Mouse (Mus musculus) midbrain, postnatal 0 days (tissue): Measurements from ENCODE around the gene 4921524J17Rik. TPM values are rescaled to one million over a fixed set of nuclear protein-coding genes. Genes with fewer than 3 reads are reported as not detected.

Experiments
- ATAC-seq: fragments of 200-750 bp; cut with Nextera tagmentation; 2 replicates; pipeline ENCODE4 v1.8.0; 2017; ENCODE audit warnings: moderate number of reproducible peaks, mild to moderate bottlenecking, moderate TSS enrichment, moderate library complexity; ENCODE audit not compliant: low FRiP score
- DNase-seq: peaks from one replicate; pipeline ENCODE4 v3.0.0-alpha.2; 2015; ENCODE audit warnings: low spot score
- H3K27ac ChIP-seq: fragments of 300-500 bp; sonication (generic); 2 replicates; pipeline ENCODE4 v1.5.1; 2014; ENCODE audit warnings: low read depth, mild to moderate bottlenecking, low read length, mixed read lengths
- H3K27me3 ChIP-seq: fragments of 300-500 bp; sonication (generic); 2 replicates; pipeline ENCODE4 v1.6.1; 2014; ENCODE audit warnings: low read length, control low read depth, mixed read lengths; ENCODE audit not compliant: insufficient read depth
- H3K36me3 ChIP-seq: fragments of 300-500 bp; sonication (generic); 2 replicates; pipeline ENCODE4 v1.6.1; 2014; ENCODE audit warnings: low read length, control low read depth, mixed read lengths; ENCODE audit not compliant: insufficient read depth
- H3K4me1 ChIP-seq: fragments of 300-500 bp; sonication (generic); 2 replicates; pipeline ENCODE4 v1.6.1; 2014; ENCODE audit warnings: mild to moderate bottlenecking, control low read depth, antibody characterized with exemption, low read length, mixed read lengths; ENCODE audit not compliant: insufficient read depth
- H3K4me2 ChIP-seq: fragments of 300-500 bp; sonication (generic); 2 replicates; pipeline ENCODE4 v1.6.1; 2014; ENCODE audit warnings: low read depth, mild to moderate bottlenecking, low read length, mixed read lengths; ENCODE audit not compliant: poor library complexity, severe bottlenecking
- H3K4me3 ChIP-seq: fragments of 300-500 bp; sonication (generic); 2 replicates; pipeline ENCODE4 v1.5.1; 2014; ENCODE audit warnings: low read depth, mild to moderate bottlenecking, low read length, moderate library complexity
- H3K9ac ChIP-seq: fragments of 300-500 bp; sonication (generic); replicated peaks from 2 replicates; pipeline ENCODE4 v1.6.1; 2014; ENCODE audit warnings: mild to moderate bottlenecking, low read length, moderate library complexity, mixed read lengths; ENCODE audit not compliant: poor library complexity, severe bottlenecking
- H3K9me3 ChIP-seq: fragments of 300-500 bp; sonication (generic); 2 replicates; pipeline ENCODE4 v1.6.1; 2016; ENCODE audit warnings: low read length, control low read depth
- CTCF ChIP-seq: IDR thresholded peaks from 2 replicates; pipeline ENCODE4 v1.5.1; 2016; ENCODE audit warnings: antibody characterized with exemption, mild to moderate bottlenecking
- WGBS: fragments of 180-500 bp; shearing (Covaris S2); extraction: QIAGEN DNeasy Blood & Tissue Kit; methylation state at CpG from one replicate; pipeline ENCODE4 v1.1.7; 2014; 5-methylcytosine and 5-hydroxymethylcytosine counted together
- polyA plus RNA-seq: library from polyadenylated mRNA; unstranded; fragments of >200 nt; fragmentation: Nextera tagmentation; extraction: Ambion mirVana; gene quantifications from 2 replicates; pipeline ENCODE4 v1.2.1, GENCODE M21; 2015
- total RNA-seq: library from RNA; depleted of rRNA; stranded (reverse); fragments of >200 nt; gene quantifications from 2 replicates; pipeline ENCODE4 v1.2.3, GENCODE M21; 2014

4921524J17Rik gene
- total and polyA plus RNA-seq, 2 experiments from 2014 or later: 17.9 to 48.0 TPM

DNA sequence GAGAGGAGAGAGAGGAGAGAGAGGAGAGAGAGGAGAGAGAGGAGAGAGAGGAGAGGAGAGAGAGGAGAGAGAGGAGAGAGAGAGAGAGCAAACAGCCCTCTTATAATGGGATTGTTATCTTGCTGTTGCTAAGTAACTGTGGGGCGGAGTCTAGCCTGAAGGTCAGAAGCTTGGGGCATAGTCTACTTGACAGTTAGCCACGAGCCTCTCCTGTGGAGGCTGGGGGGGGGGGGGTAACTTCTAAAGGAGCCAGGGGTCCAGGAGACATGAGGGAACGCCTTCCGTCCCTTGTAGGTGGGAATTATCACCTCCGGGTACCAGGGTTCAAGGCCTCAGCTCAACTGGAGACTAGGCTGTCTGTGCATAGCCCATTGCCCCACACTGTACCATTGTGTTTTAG lies 3.1 kb upstream of the 4921524J17Rik start:
- Histone ChIP-seq H3K4me2 (no peak overlapping the region), H3K9me3 (no peaks in the 10 kb centered on the region), H3K36me3 (no peaks in the 10 kb centered on the region), H3K4me3 (no peak overlapping the region), H3K4me1 (peaks cover 6% of the 10 kb centered on the region), H3K9ac (no peak overlapping the region), H3K27ac (no peak overlapping the region), H3K27me3 (no peaks in the 10 kb centered on the region)
- DNase-seq (no peak), ATAC-seq (no peak)
- TF ChIP-seq CTCF: no peak
- 56% methylated on average over 5 of the region's 5 CpGs for WGBS

DNA sequence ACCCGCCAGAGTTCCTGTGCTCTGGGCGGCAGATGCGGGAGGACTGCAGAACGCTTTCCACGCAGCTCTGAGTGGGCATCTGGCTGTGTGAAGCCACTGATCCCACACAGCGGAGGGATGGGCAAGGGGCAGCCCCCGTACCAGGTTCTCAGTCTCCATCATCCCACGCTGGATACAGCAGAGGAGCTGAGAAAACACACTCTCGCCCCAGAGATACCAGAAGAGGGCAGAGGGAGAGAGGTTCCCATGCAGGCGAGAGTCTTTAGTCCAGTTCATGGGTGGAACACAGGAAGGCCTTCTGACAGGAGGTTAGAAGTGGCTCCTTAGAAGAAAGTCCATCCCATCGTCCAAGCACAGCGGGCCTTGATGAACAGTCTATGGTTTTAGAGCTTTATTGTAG lies 2.2 kb upstream of the 4921524J17Rik start:
- Histone ChIP-seq H3K36me3 (no peaks in the 10 kb centered on the region), H3K27me3 (no peaks in the 10 kb centered on the region), H3K4me3 (no peak overlapping the region), H3K9ac (no peak overlapping the region), H3K4me2 (no peak overlapping the region), H3K4me1 (peaks cover 8% of the 10 kb centered on the region), H3K9me3 (no peaks in the 10 kb centered on the region), H3K27ac (no peak overlapping the region)
- TF ChIP-seq CTCF: no peak
- 75% methylated on average over 12 of the region's 12 CpGs for WGBS
- ATAC-seq: no peak
- DNase-seq: no peak

DNA sequence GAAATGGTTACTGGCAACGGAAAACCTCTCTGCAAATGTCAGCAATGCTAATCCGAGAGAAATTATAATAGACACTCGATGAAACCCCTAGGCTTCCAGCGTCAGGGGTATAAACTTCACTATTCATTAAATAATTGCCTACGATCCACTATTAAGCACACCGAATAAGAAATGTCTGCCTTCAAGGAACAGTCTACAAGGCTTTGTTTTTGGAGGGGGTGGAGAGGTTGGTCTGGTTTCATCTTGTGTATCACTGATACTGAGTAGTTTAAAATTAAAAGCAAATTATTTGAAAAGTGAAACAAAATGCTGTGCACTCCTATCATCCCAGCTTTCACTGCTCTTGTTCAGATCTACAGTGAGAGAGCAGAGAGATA lies 372 bp upstream of the 4921524J17Rik start:
- Histone ChIP-seq H3K9me3 (no peaks in the 10 kb centered on the region), H3K9ac (peak overlapping the region; percentile 48; the same call in 1 of the 2 replicates), H3K4me1 (peaks cover 12% of the 10 kb centered on the region), H3K27ac (peak overlapping the region; percentile 84), H3K4me3 (peak overlapping the region; percentile 85), H3K4me2 (peak overlapping the region; percentile 53), H3K36me3 (no peaks in the 10 kb centered on the region), H3K27me3 (no peaks in the 10 kb centered on the region)
- WGBS: under 1% methylated on average over 6 of the region's 6 CpGs
- ATAC-seq: peak; percentile 57
- no peak for TF ChIP-seq CTCF
- no peak for DNase-seq

DNA sequence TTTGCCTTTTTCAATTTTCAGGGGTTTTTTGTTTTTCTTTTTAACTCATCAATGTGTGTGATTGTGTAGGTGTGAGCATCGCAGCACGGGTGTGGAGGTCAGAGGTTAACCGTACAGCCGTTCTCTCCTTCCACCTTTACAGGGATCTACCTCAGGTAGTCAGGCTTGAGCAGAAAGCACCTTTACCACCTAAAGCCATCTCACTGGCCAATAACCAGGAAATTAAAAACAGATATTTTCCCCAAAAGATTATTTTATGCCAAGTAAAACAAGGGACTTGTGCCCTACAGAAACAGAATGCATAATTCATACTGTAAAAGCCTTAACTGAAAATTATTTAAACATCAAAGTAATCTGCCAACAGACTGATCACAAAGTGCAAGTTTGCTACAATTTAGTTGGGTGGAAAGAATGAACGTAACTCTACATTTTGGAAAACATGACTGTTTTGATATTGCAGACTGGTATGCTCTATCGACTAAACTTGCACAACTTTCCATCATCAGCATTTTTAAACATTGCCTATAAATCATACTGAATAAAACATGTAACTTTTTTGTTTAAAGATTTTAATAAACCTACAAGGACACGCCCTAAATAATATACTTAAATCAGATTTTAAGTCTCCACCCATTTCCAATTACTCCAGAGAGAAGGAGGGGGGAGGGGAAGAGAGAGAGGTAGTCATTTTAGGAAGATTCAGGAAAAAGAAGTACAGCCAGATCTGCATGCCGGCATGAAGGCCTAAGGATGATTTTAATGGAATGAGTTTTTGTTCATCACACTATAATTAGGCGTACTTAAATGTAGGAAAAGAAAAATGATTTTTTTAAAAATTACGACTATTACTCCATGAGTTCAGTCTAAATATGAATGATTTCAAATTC lies 1.1 kb downstream of the 4921524J17Rik start:
- ATAC-seq: no peak
- 13% methylated on average over 10 of the region's 10 CpGs for WGBS
- Histone ChIP-seq H3K4me2 (peak overlapping the region; percentile 53), H3K9me3 (no peaks in the 10 kb centered on the region), H3K9ac (peak overlapping the region; percentile 70), H3K4me1 (peaks cover 12% of the 10 kb centered on the region), H3K27ac (peak overlapping the region; percentile 84; the same call in 1 of the 2 replicates), H3K4me3 (peak overlapping the region; percentile 85), H3K36me3 (no peaks in the 10 kb centered on the region), H3K27me3 (no peaks in the 10 kb centered on the region)
- no peak for TF ChIP-seq CTCF
- peak; percentile 28 for DNase-seq

DNA sequence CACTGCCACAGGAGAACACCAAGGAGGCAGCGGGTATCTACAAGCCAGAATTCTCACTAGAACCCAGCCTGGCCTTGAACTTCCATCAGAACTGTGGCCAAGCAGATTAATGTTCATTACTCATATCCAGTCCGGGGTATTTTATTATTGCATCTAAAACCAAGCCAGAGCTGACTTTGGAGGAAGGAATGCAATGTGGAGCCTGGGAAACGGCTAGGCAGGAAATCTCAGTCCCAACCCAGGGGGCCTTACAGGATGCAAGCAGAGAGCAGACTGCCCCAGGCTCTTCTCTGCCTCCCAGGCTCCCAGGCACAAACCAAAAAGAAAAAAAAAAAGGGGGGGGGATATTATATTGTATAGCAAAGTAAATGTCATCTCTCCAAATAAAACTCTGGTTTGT lies 1.8 kb downstream of the 4921524J17Rik start:
- DNase-seq (no peak), ATAC-seq (no peak)
- no peak for TF ChIP-seq CTCF
- Histone ChIP-seq H3K4me3 (peak overlapping the region; percentile 85; the same call in 1 of the 2 replicates), H3K4me2 (peak overlapping the region; percentile 53), H3K9me3 (no peaks in the 10 kb centered on the region), H3K27me3 (no peaks in the 10 kb centered on the region), H3K9ac (0 out of 2 replicates have a peak overlapping the region, but pooled peaks have one; percentile 25), H3K27ac (no peak overlapping the region), H3K4me1 (peaks cover 12% of the 10 kb centered on the region), H3K36me3 (no peaks in the 10 kb centered on the region)
- 17% methylated on average over 3 of the region's 3 CpGs for WGBS

DNA sequence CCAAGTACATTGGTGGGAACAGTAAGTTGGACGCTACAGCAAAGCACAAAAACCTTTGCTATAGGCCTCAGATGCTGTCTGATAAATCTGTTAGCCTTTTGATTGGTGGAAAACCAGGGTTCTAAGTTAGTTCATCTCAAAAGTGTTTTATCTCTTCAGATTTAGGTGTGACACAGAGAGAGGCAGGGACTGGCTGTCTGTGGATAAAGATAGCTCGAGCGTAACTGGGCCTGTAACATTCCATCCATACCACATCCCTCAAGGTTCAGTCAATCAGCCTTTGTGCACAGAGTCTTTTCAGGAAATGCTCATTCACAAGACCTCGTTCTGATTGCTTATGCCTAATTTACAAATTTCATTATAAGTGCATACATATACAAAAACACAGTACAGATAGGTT lies 3.4 kb downstream of the 4921524J17Rik start:
- TF ChIP-seq CTCF: no peak
- Histone ChIP-seq H3K4me3 (no peak overlapping the region), H3K9ac (no peak overlapping the region), H3K27ac (no peak overlapping the region), H3K4me1 (peaks cover 12% of the 10 kb centered on the region), H3K27me3 (no peaks in the 10 kb centered on the region), H3K9me3 (no peaks in the 10 kb centered on the region), H3K36me3 (no peaks in the 10 kb centered on the region), H3K4me2 (peak overlapping the region; percentile 7; the same call in 1 of the 2 replicates)
- DNase-seq (no peak), ATAC-seq (no peak)
- WGBS: 26% methylated on average over 4 of the region's 4 CpGs
